Mouse (Mus musculus) urinary bladder, postnatal 14 days (tissue): ENCODE results near the gene Rhof.
"Not testable (repeated sequence)": the region's sequence is repeated elsewhere in the genome, so short reads cannot be mapped to it uniquely, and the experiment has no call there.

Source experiments
- DNase-seq: peaks from one replicate; pipeline ENCODE4 v3.0.0; 2021; ENCODE audit warnings: low spot score

Rhof gene

DNA sequence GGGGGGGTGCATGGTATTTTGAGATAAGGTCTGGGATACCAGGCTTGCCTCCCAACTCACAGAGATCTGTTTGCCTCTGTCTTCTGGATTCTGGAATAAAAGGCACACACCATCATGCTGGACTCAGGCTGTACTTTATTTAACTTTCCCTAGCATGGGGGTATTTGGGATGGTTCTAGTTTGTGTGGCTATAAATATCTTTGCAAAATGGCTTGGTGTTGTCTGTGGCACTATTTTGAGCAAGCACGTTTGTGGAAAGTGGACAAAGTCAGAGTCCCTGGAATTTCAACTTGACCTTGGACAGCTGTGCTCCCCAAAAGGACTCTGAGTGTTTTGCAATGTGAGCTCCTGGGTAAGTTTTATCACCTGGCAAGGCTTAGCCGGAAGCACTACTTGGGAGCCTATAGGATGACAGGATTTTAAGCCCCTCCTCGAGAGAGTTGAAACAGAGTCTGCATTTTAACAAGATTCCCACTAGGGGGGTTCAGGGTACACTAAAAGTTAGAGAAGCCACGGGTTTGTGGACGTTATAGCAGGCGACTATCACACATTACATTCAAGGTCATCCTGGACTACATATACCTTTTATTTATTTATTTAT, 65.0 kb downstream of the Rhof start:
- no peak for DNase-seq

DNA sequence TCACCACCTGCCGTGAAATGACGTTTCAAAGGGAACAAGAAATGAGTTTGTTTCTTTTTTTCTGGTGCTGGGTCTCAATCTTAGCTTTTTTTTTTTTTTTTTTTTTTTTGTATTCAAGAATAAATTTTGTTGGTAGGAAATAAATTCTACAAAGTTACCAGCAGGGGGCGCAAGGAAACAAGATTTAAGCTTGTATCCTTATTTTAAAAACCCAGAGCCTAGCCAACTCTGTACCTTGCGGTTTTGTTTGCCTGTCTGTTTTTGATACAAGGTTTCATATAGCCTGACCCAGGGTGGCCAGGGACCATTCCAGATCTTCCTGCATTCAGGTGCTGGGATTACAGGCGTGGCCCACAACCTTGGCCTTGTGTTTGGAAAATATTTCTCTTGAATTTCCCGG, 68.3 kb downstream of the Rhof start:
- peak; percentile 69 for DNase-seq

GRCm38 (mm10) chr5:123063141-123063540, 69.4 kb downstream of the Rhof start:
- no peak for DNase-seq

- DNase-seq: not testable (repeated sequence)
Observed at GRCm38 (mm10) chr5:123061402-123061749, 71.1 kb downstream of the Rhof start.

GRCm38 (mm10) chr5:123060706-123061401, 71.6 kb downstream of the Rhof start:
- no peak for DNase-seq

GRCm38 (mm10) chr5:123059757-123060520, 72.6 kb downstream of the Rhof start:
- peak; percentile 53 for DNase-seq

- no peak for DNase-seq
Observed at GRCm38 (mm10) chr5:123058251-123059102, 74.0 kb downstream of the Rhof start.

DNA sequence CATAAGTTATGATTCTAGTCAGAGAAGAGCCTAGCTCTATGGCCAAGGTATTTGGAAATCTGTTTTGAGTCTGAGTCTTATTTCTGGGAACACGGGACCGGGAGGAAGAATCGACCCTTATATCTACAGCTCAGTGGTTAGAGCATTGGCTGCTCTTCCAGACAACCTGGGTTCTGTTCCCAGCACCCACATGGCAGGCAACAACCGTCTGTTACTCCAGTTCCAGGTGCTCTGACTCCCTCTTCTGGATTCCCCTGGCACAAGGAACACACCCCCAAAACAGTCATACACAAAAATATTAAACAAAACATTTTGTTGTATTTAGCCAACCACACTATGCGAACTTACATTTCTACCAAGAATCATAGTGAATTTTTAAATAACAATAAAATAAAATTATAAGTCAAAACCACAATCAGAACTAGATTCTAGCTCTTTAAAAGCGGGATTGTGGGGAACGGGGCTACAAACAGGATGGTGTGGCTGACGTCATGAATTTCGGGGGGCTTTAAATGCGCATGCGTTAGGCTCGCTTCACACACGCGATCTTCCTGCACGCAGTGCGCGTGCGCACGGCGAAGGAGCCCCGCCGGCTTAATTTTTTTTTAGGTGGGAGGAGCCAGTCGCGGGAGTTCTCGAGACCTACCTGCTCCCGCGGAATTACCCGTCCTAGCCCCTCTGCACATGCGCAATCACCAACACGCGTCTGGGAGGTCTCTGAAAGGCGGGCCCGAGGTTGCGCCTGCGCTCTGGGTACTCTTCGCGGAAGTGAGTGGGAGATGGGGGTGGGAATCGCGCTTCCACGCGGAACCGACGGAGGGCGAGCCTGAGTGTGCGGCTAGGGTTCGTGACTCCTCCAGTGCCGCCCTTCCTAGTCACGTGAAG, 74.9 kb downstream of the Rhof start:
- peak; percentile 99 for DNase-seq
